In the genomic region with DNA sequence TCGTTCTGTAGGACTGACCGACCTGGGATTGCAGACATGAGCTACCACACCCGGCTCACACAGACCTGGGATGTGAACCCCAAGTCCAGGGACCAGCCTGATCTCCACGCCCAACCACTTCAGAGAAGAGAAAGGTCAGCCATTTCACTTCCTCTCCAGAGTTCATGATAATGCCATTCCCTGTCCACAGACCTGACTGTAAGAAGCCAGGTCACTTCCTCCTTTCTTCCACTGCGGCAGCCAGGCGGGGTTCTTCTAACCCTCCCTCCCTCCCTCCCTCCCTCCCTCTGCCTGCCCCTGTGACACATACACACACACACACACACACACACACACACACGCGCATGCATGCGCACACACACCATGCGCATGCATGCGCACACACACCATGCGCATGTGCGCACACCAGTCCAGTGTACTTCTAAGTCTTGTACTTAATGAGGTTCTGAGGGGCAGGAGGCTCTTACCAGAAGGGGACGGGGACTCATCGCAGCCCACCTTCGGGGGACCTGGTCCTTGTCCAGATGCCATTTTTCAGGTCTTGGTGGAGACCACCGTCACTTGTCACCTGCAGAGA, we compare ENCODE assay signal across 17 mouse cellular contexts. TPM values are rescaled to one million over a fixed set of nuclear protein-coding genes. Genes with fewer than 3 reads are reported as not detected.
DNase-seq lines count a peak whose midpoint lies in the region; ATAC-seq and TF ChIP-seq lines count a peak whose summit lies in the region.
"Had no signal": no experiment of that assay in that cellular context is flagged by ENCODE, and none has a peak within 500 bp of the region (broad histone marks: within the 10 kb centered on the region; RNA-seq: fewer than 3 reads in every experiment).

No protein-coding gene starts in this region.

- no peak overlapping the region for H3K9ac ChIP-seq in liver, embryonic 16.5 days (ENCODE audit: low read depth, low read length)
- H3K9ac ChIP-seq in liver, embryonic 12.5 days, result no peak overlapping the region
- H3K9ac ChIP-seq in CH12.LX (ENCODE audit: insufficient read depth, low read depth), result no peak overlapping the region
- no peak overlapping the region for H3K9ac ChIP-seq in intestine, embryonic 16.5 days (ENCODE audit: low read depth, low read length)
- no peak overlapping the region for H3K9ac ChIP-seq in kidney, embryonic 14.5 days (ENCODE audit: low read depth, low read length)
- H3K9ac ChIP-seq: forebrain, embryonic 15.5 days; hindbrain, embryonic 15.5 days; limb, embryonic 12.5 days had no signal

- H3K27ac ChIP-seq in liver, embryonic 16.5 days (ENCODE audit: low read length), result peak overlapping the region; percentile 3; the same call in 1 of the 2 replicates
- H3K27ac ChIP-seq in liver, embryonic 12.5 days, result no peak overlapping the region
- H3K27ac ChIP-seq in CH12.LX (ENCODE audit: insufficient read depth, low read depth), result peak overlapping the region; percentile 69
- peak overlapping the region; percentile 23; the same call in 1 of the 2 replicates for H3K27ac ChIP-seq in intestine, embryonic 16.5 days (ENCODE audit: low read length)
- peak overlapping the region; percentile 92 for H3K27ac ChIP-seq in small intestine, adult 2 months (ENCODE audit: insufficient read depth, low read depth, low read length)
- no peak overlapping the region for H3K27ac ChIP-seq in kidney, embryonic 14.5 days (ENCODE audit: low read depth, low read length)
- H3K27ac ChIP-seq: forebrain, embryonic 15.5 days; heart, adult 2 months; hindbrain, embryonic 15.5 days; limb, embryonic 12.5 days had no signal

- ATAC-seq in liver, embryonic 16.5 days (ENCODE audit: low read depth), result no peak
- no peak for ATAC-seq in liver, embryonic 12.5 days
- peak; percentile 9; the same call in 1 of the 2 replicates for ATAC-seq in intestine, embryonic 16.5 days
- ATAC-seq in kidney, embryonic 14.5 days (ENCODE audit: low FRiP score, low TSS enrichment), result no peak
- ATAC-seq: forebrain, embryonic 15.5 days had no signal

- peaks cover 33% of the 10 kb centered on the region for H3K4me1 ChIP-seq in liver, embryonic 16.5 days (ENCODE audit: control insufficient read depth, low read depth, low read length)
- H3K4me1 ChIP-seq in liver, embryonic 12.5 days, result peaks cover 56% of the 10 kb centered on the region
- peaks cover 13 to 41% of the 10 kb centered on the region in 2 experiments for H3K4me1 ChIP-seq in CH12.LX (ENCODE audit: control insufficient read depth in 1 of 2, insufficient read depth in 2 of 2)
- peaks cover 14% of the 10 kb centered on the region for H3K4me1 ChIP-seq in intestine, embryonic 16.5 days (ENCODE audit: control insufficient read depth, insufficient read depth, low read length)
- H3K4me1 ChIP-seq in small intestine, adult 2 months (ENCODE audit: control insufficient read depth, insufficient read depth, insufficient read length, low read length), result peaks cover 18% of the 10 kb centered on the region
- H3K4me1 ChIP-seq in kidney, embryonic 14.5 days (ENCODE audit: control insufficient read depth, insufficient read depth, low read length), result peaks cover 10% of the 10 kb centered on the region

- dilution Hi-C loops in CH12.LX (cut with MboI; ENCODE audit: extremely low pct_ligation_motif_present, extremely low pct_unique_long_range_greater_than_20kb, low sequenced_read_pairs), result no loop called here

- TF ChIP-seq RAD21 in CH12.LX (IDR thresholded peaks at IDR 0.05; ENCODE audit: low read depth, low read length), result no peak

- H3K36me3 ChIP-seq in liver, embryonic 16.5 days (ENCODE audit: control insufficient read depth, insufficient read depth), result peaks cover 10% of the 10 kb centered on the region
- H3K36me3 ChIP-seq in liver, embryonic 12.5 days, result peaks cover 61% of the 10 kb centered on the region
- peaks cover 36 to 64% of the 10 kb centered on the region in 2 experiments for H3K36me3 ChIP-seq in CH12.LX (replicated peaks in 1 of 2; ENCODE audit: control insufficient read depth in 1 of 2, insufficient read depth in 1 of 2, low read length in 1 of 2)
- H3K36me3 ChIP-seq in intestine, embryonic 16.5 days (ENCODE audit: control insufficient read depth, insufficient read depth, low read length), result peaks cover 18% of the 10 kb centered on the region
- H3K36me3 ChIP-seq in small intestine, adult 2 months (ENCODE audit: control insufficient read depth, insufficient read depth, low read length), result peaks cover 54% of the 10 kb centered on the region
- H3K36me3 ChIP-seq in kidney, embryonic 14.5 days (ENCODE audit: control insufficient read depth, insufficient read depth, low read length), result peaks cover 49% of the 10 kb centered on the region

- no peaks in the 10 kb centered on the region for H3K27me3 ChIP-seq in liver, embryonic 16.5 days (ENCODE audit: control insufficient read depth, insufficient read depth, low read depth, low read length)
- H3K27me3 ChIP-seq in liver, embryonic 12.5 days (replicated peaks), result no peaks in the 10 kb centered on the region
- no peaks in the 10 kb centered on the region for H3K27me3 ChIP-seq in CH12.LX (replicated peaks)
- H3K27me3 ChIP-seq in intestine, embryonic 16.5 days (replicated peaks; ENCODE audit: control insufficient read depth, insufficient read depth, low read length), result no peaks in the 10 kb centered on the region
- no peaks in the 10 kb centered on the region for H3K27me3 ChIP-seq in small intestine, adult 2 months (ENCODE audit: control insufficient read depth, insufficient read depth, low read length)
- H3K27me3 ChIP-seq in kidney, embryonic 14.5 days (ENCODE audit: control insufficient read depth, insufficient read depth, low read length), result no peaks in the 10 kb centered on the region
- H3K27me3 ChIP-seq: forebrain, embryonic 15.5 days; hindbrain, embryonic 15.5 days; limb, embryonic 12.5 days had no signal

- DNase-seq in CH12.LX (ENCODE audit: extremely low read depth), result peak; percentile 68
- DNase-seq in gastrocnemius, adult 18-20 months (ENCODE audit: low spot score), result no peak
- DNase-seq: adrenal gland, postnatal 14 days; cerebellum, adult 9-11 months; heart, adult 2 months; kidney, adult 9 months; midbrain, embryonic 14.5 days; thymus, postnatal 14 days had no signal

- TF ChIP-seq CTCF in CH12.LX (conservative IDR thresholded peaks at IDR 0.05 in 1 of 2, IDR thresholded peaks at IDR 0.05 in 1 of 2; ENCODE audit: low read depth in 2 of 2, low read length in 2 of 2), result no peak
- no peak for TF ChIP-seq CTCF in small intestine, adult 2 months (IDR thresholded peaks at IDR 0.05; ENCODE audit: extremely low read depth, insufficient read length, insufficient replicate concordance, low read depth, low read length)

- TF ChIP-seq EP300 in CH12.LX (IDR thresholded peaks at IDR 0.05; ENCODE audit: low read length), result no peak

- in situ Hi-C loops in CH12.LX (cut with MboI; ENCODE audit: low pct_ligation_motif_present, low pct_unique_long_range_greater_than_20kb, low sequenced_read_pairs), result loop anchor here (25.0 kb wide), 1 partner anchor 487 kb away; a partner anchor contains a TSS

- peaks cover 25% of the 10 kb centered on the region for H3K79me2 ChIP-seq in CH12.LX (replicated peaks; ENCODE audit: control insufficient read depth, extremely low read depth, insufficient read depth, poor library complexity, severe bottlenecking)

- no peaks in the 10 kb centered on the region for H3K9me3 ChIP-seq in liver, embryonic 16.5 days (replicated peaks; ENCODE audit: control insufficient read depth, low read length)
- H3K9me3 ChIP-seq in liver, embryonic 12.5 days (replicated peaks), result no peaks in the 10 kb centered on the region
- no peaks in the 10 kb centered on the region for H3K9me3 ChIP-seq in CH12.LX (replicated peaks; ENCODE audit: low read length)
- H3K9me3 ChIP-seq in intestine, embryonic 16.5 days (ENCODE audit: control insufficient read depth, low read length), result no peaks in the 10 kb centered on the region
- no peaks in the 10 kb centered on the region for H3K9me3 ChIP-seq in kidney, embryonic 14.5 days (ENCODE audit: control insufficient read depth, low read length)
- H3K9me3 ChIP-seq: forebrain, embryonic 15.5 days; hindbrain, embryonic 15.5 days; limb, embryonic 12.5 days had no signal

- H3K4me3 ChIP-seq in liver, embryonic 16.5 days (ENCODE audit: low read depth, low read length), result no peak overlapping the region
- H3K4me3 ChIP-seq in liver, embryonic 12.5 days, result no peak overlapping the region
- H3K4me3 ChIP-seq in CH12.LX (replicated peaks in 1 of 3; ENCODE audit: low read depth in 2 of 3, low read length in 2 of 3, poor library complexity in 1 of 3), result peak overlapping the region in 2 of 3 experiments; percentile 19 to 70
- no peak overlapping the region for H3K4me3 ChIP-seq in intestine, embryonic 16.5 days (ENCODE audit: low read length)
- H3K4me3 ChIP-seq in small intestine, adult 2 months (ENCODE audit: low read depth, low read length), result peak overlapping the region; percentile 22; the same call in 1 of the 2 replicates
- no peak overlapping the region for H3K4me3 ChIP-seq in kidney, embryonic 14.5 days (ENCODE audit: low read length)
- H3K4me3 ChIP-seq: erythroblast, embryonic 14.5 days; forebrain, embryonic 15.5 days; heart, adult 2 months; hindbrain, embryonic 15.5 days; limb, embryonic 12.5 days had no signal

- 73% methylated on average over 17 of the region's 17 CpGs for WGBS in liver, embryonic 16.5 days (ENCODE audit: insufficient replicate concordance)
- WGBS in liver, embryonic 12.5 days (ENCODE audit: insufficient replicate concordance), result 79% methylated on average over 17 of the region's 17 CpGs
- WGBS in intestine, embryonic 16.5 days, result 88% methylated on average over 17 of the region's 17 CpGs
- 73% methylated on average over 17 of the region's 17 CpGs for WGBS in small intestine, adult 2 months
- 93% methylated on average over 17 of the region's 17 CpGs for WGBS in kidney, embryonic 14.5 days

- H3K4me2 ChIP-seq in liver, embryonic 16.5 days (ENCODE audit: low read depth, low read length), result no peak overlapping the region
- no peak overlapping the region for H3K4me2 ChIP-seq in liver, embryonic 12.5 days
- peak overlapping the region; percentile 98; the same call in 1 of the 2 replicates for H3K4me2 ChIP-seq in CH12.LX (ENCODE audit: insufficient read depth, low read depth, poor library complexity, severe bottlenecking)
- no peak overlapping the region for H3K4me2 ChIP-seq in intestine, embryonic 16.5 days (ENCODE audit: low read depth, low read length)
- no peak overlapping the region for H3K4me2 ChIP-seq in kidney, embryonic 14.5 days (replicated peaks; ENCODE audit: low read depth, low read length)
- H3K4me2 ChIP-seq: forebrain, embryonic 15.5 days; hindbrain, embryonic 15.5 days; limb, embryonic 12.5 days had no signal

- no peak for TF ChIP-seq POLR2A in CH12.LX (IDR thresholded peaks at IDR 0.05; ENCODE audit: low read depth, low read length)
- no peak for TF ChIP-seq POLR2A in small intestine, adult 2 months (IDR thresholded peaks at IDR 0.05; ENCODE audit: low read depth, low read length)

RNA-seq across cellular contexts. Expression of a gene that starts 3.4 kb away (rescaled TPM):
- polyA plus RNA-seq in liver, embryonic 16.5 days (2015; fragmentation: Nextera tagmentation; extraction: Ambion mirVana), result 2.3 and 2.6 TPM in 2 replicates
- 2.7 and 3.2 TPM in 2 replicates for polyA plus RNA-seq in liver, embryonic 12.5 days (2016; fragmentation: Nextera tagmentation; extraction: Ambion mirVana)
- total RNA-seq in CH12.LX (2012; rRNA removed), result 57.3 and 69.8 TPM in 2 replicates
- 61.8 and 62.9 TPM in 2 replicates for total RNA-seq in CH12.LX (2014; rRNA removed)
- 123 and 140 TPM in 2 replicates for polyA plus RNA-seq in CH12.LX (2012; ENCODE audit: insufficient read length, low read depth)
- polyA plus RNA-seq in intestine, embryonic 16.5 days (2015; fragmentation: Nextera tagmentation; extraction: Ambion mirVana), result 8.5 and 10.3 TPM in 2 replicates
- 113 and 265 TPM in 2 replicates for polyA plus RNA-seq in small intestine, adult 2 months (2012; rRNA removed)
- 11.1 and 16.0 TPM in 2 replicates for polyA plus RNA-seq in kidney, embryonic 14.5 days (2014; fragmentation: Nextera tagmentation; extraction: Ambion mirVana)
- total RNA-seq in gastrocnemius, adult 18-20 months (2021), result 10 to 100 TPM; 18.0 to 20.0 TPM

RNA-seq across cellular contexts. Expression of a gene that starts 31.7 kb away (rescaled TPM):
- 0.90 and 1.1 TPM in 2 replicates for polyA plus RNA-seq in liver, embryonic 16.5 days (2015; fragmentation: Nextera tagmentation; extraction: Ambion mirVana)
- polyA plus RNA-seq in liver, embryonic 12.5 days (2016; fragmentation: Nextera tagmentation; extraction: Ambion mirVana), result 1.2 and 1.3 TPM in 2 replicates
- total RNA-seq in CH12.LX (2012; rRNA removed) (8.3 and 11.3 TPM in 2 replicates), CH12.LX (2014; rRNA removed) (2.5 TPM in 2 replicates)
- polyA plus RNA-seq in CH12.LX (2012; ENCODE audit: insufficient read length, low read depth), result 8.5 and 9.5 TPM in 2 replicates
- polyA plus RNA-seq in intestine, embryonic 16.5 days (2015; fragmentation: Nextera tagmentation; extraction: Ambion mirVana), result 12.1 and 16.5 TPM in 2 replicates
- polyA plus RNA-seq in small intestine, adult 2 months (2012; rRNA removed), result 46.1 and 66.7 TPM in 2 replicates
- polyA plus RNA-seq in kidney, embryonic 14.5 days (2014; fragmentation: Nextera tagmentation; extraction: Ambion mirVana), result 5.3 and 9.9 TPM in 2 replicates
- total RNA-seq in gastrocnemius, adult 18-20 months (2021), result 1 to 10 TPM; 1.4 to 2.2 TPM

RNA-seq across cellular contexts. Expression of a gene that starts 52.4 kb away (rescaled TPM):
- 5.0 and 5.5 TPM in 2 replicates for polyA plus RNA-seq in liver, embryonic 16.5 days (2015; fragmentation: Nextera tagmentation; extraction: Ambion mirVana)
- 8.9 and 9.2 TPM in 2 replicates for polyA plus RNA-seq in liver, embryonic 12.5 days (2016; fragmentation: Nextera tagmentation; extraction: Ambion mirVana)
- 8.1 and 9.0 TPM in 2 replicates for total RNA-seq in CH12.LX (2012; rRNA removed)
- 11.0 and 14.3 TPM in 2 replicates for total RNA-seq in CH12.LX (2014; rRNA removed)
- polyA plus RNA-seq in CH12.LX (2012; ENCODE audit: insufficient read length, low read depth), result 1.1 and 2.0 TPM in 2 replicates
- polyA plus RNA-seq in intestine, embryonic 16.5 days (2015; fragmentation: Nextera tagmentation; extraction: Ambion mirVana), result 13.8 and 14.8 TPM in 2 replicates
- 4.7 and 9.1 TPM in 2 replicates for polyA plus RNA-seq in small intestine, adult 2 months (2012; rRNA removed)
- polyA plus RNA-seq in kidney, embryonic 14.5 days (2014; fragmentation: Nextera tagmentation; extraction: Ambion mirVana), result 6.3 and 12.8 TPM in 2 replicates
- under 1 TPM; 0.66 TPM for total RNA-seq in gastrocnemius, adult 18-20 months (2021)

Comparison
In these comparisons a context has a peak if more than half of its experiments do, and no peak if none do; other contexts are left out.
1. H3K27ac ChIP-seq: peak in liver, embryonic 16.5 days (single experiment), CH12.LX (single experiment), intestine, embryonic 16.5 days (single experiment) and small intestine, adult 2 months (single experiment); none in liver, embryonic 12.5 days (single experiment) and kidney, embryonic 14.5 days (single experiment).
2. H3K4me3 ChIP-seq: peak in CH12.LX (2 of 3) and small intestine, adult 2 months (single experiment); none in liver, embryonic 16.5 days (single experiment), liver, embryonic 12.5 days (single experiment), intestine, embryonic 16.5 days (single experiment) and kidney, embryonic 14.5 days (single experiment).